Mouse (Mus musculus) MEL (cell line): ENCODE data around the gene Fam19a4. TPM values are rescaled to one million over a fixed set of nuclear protein-coding genes. Genes with fewer than 3 reads are reported as not detected.

Experiments
- DNase-seq: peaks from one replicate; pipeline ENCODE4 v3.0.0; 2011; ENCODE audit warnings: low read depth, low spot score
- H3K27ac ChIP-seq: 2 replicates; pipeline ENCODE4 v1.5.1; 2012; ENCODE audit warnings: low read depth, mild to moderate bottlenecking, control low read depth, low read length, moderate library complexity; ENCODE audit not compliant: control insufficient read depth
- H3K27me3 ChIP-seq, 2 experiments: fragments of 150-350 bp in 1 of 2; sonication (generic) in 1 of 2; 2 replicates each; pipeline ENCODE4 v1.6.1; 2012; ENCODE audit warnings: low read length in 2 of 2, mild to moderate bottlenecking in 2 of 2, improper control_type of control experiment in 1 of 2, moderate library complexity in 1 of 2; ENCODE audit not compliant: insufficient read depth in 2 of 2, control insufficient read depth in 1 of 2
- H3K36me3 ChIP-seq, 2 experiments: 2 replicates each; pipeline ENCODE4 v1.6.1; 2012 to 2014; ENCODE audit warnings: low read length in 2 of 2, improper control_type of control experiment in 1 of 2, inconsistent platforms in 1 of 2, mild to moderate bottlenecking in 1 of 2; ENCODE audit not compliant: insufficient read depth in 2 of 2, control insufficient read depth in 1 of 2
- H3K4me1 ChIP-seq, 2 experiments: fragments of 150-350 bp in 1 of 2; sonication (generic) in 1 of 2; 2 replicates each; pipeline ENCODE4 v1.6.1; 2012; ENCODE audit warnings: low read length in 2 of 2, improper control_type of control experiment in 1 of 2, mild to moderate bottlenecking in 1 of 2; ENCODE audit not compliant: insufficient read depth in 2 of 2, control insufficient read depth in 1 of 2
- H3K4me3 ChIP-seq, 2 experiments: fragments of 150-350 bp in 1 of 2; sonication (generic) in 1 of 2; 2 replicates each; pipeline ENCODE4 v1.5.1; 2012; ENCODE audit warnings: low read depth in 2 of 2, low read length in 2 of 2, mild to moderate bottlenecking in 2 of 2, moderate library complexity in 2 of 2, control low read depth in 1 of 2, improper control_type of control experiment in 1 of 2; ENCODE audit not compliant: control insufficient read depth in 1 of 2, insufficient read depth in 1 of 2
- H3K79me2 ChIP-seq: 2 replicates; pipeline ENCODE4 v1.6.1; 2012; ENCODE audit warnings: mild to moderate bottlenecking, low read length, moderate library complexity; ENCODE audit not compliant: control insufficient read depth, poor library complexity, insufficient read depth
- H3K9ac ChIP-seq: 2 replicates; pipeline ENCODE4 v1.6.1; 2012; ENCODE audit warnings: low read depth, mild to moderate bottlenecking, control low read depth, low read length, moderate library complexity; ENCODE audit not compliant: control insufficient read depth, poor library complexity, severe bottlenecking
- H3K9me3 ChIP-seq: fragments of 150-350 bp; sonication (generic); replicated peaks from 2 replicates; pipeline ENCODE4 v1.6.1; 2012; ENCODE audit warnings: mild to moderate bottlenecking, low read length, improper control_type of control experiment, moderate library complexity; ENCODE audit not compliant: insufficient read depth
- CTCF ChIP-seq, 3 experiments: IDR thresholded peaks in 2 of 3; conservative IDR thresholded peaks in 1 of 3; 2 replicates each; pipeline ENCODE4 v1.5.1; 2011 to 2012; ENCODE audit warnings: low read length in 3 of 3, low read depth in 2 of 3, mild to moderate bottlenecking in 2 of 3, improper control_type of control experiment in 1 of 3, inconsistent platforms in 1 of 3, mixed read lengths in 1 of 3, moderate library complexity in 1 of 3; ENCODE audit not compliant: control insufficient read depth in 1 of 3, insufficient read depth in 1 of 3, poor library complexity in 1 of 3, severe bottlenecking in 1 of 3
- GABPA ChIP-seq: IDR thresholded peaks from 2 replicates; pipeline ENCODE4 v1.6.1; 2012; ENCODE audit warnings: low read depth, mild to moderate bottlenecking, inconsistent platforms, low read length, improper control_type of control experiment, moderate library complexity
- GATA1 ChIP-seq: IDR thresholded peaks from 2 replicates; pipeline ENCODE4 v1.6.1; 2011; ENCODE audit warnings: low read depth, low read length, improper control_type of control experiment
- MAX ChIP-seq: IDR thresholded peaks from 2 replicates; pipeline ENCODE4 v1.6.1; 2011; ENCODE audit warnings: low read length, improper control_type of control experiment
- MEF2A ChIP-seq: IDR thresholded peaks from 2 replicates; pipeline ENCODE4 v1.6.1; 2014; ENCODE audit warnings: low read depth, mild to moderate bottlenecking, inconsistent platforms, low read length, improper control_type of control experiment; ENCODE audit not compliant: poor library complexity, insufficient replicate concordance, severe bottlenecking; ENCODE audit errors: extremely low read depth
- MYB ChIP-seq: IDR thresholded peaks from 2 replicates; pipeline ENCODE4 v1.6.1; 2011; ENCODE audit warnings: mild to moderate bottlenecking, low read depth, low read length, improper control_type of control experiment
- POLR2A ChIP-seq, 2 experiments: IDR thresholded peaks; 2 replicates each; pipeline ENCODE4 v1.6.1; 2011 to 2012; ENCODE audit warnings: low read length in 2 of 2, mild to moderate bottlenecking in 2 of 2, control low read depth in 1 of 2, improper control_type of control experiment in 1 of 2, low read depth in 1 of 2, moderate library complexity in 1 of 2; ENCODE audit not compliant: control insufficient read depth in 1 of 2, insufficient read depth in 1 of 2, poor library complexity in 1 of 2
- RAD21 ChIP-seq: IDR thresholded peaks from 2 replicates; pipeline ENCODE4 v1.6.1; 2011; ENCODE audit warnings: mild to moderate bottlenecking, low read depth, low read length, improper control_type of control experiment
- RCOR1 ChIP-seq: IDR thresholded peaks from 2 replicates; pipeline ENCODE4 v1.6.1; 2012; ENCODE audit warnings: low read depth, mild to moderate bottlenecking, inconsistent platforms, low read length, improper control_type of control experiment
- SIN3A ChIP-seq: IDR thresholded peaks from 2 replicates; pipeline ENCODE4 v1.6.1; 2012; ENCODE audit warnings: low read length, improper control_type of control experiment, inconsistent platforms
- SMC3 ChIP-seq: IDR thresholded peaks from 2 replicates; pipeline ENCODE4 v1.6.1; 2011; ENCODE audit warnings: low read depth, low read length, improper control_type of control experiment
- TAL1 ChIP-seq: IDR thresholded peaks from 2 replicates; pipeline ENCODE4 v1.6.1; 2012; ENCODE audit warnings: mild to moderate bottlenecking, inconsistent platforms, low read length, moderate library complexity, mixed read lengths
- TBP ChIP-seq: IDR thresholded peaks from 2 replicates; pipeline ENCODE4 v1.8.0; 2011; ENCODE audit warnings: low read depth, low read length, improper control_type of control experiment
- TCF12 ChIP-seq: IDR thresholded peaks from 2 replicates; pipeline ENCODE4 v1.6.1; 2014; ENCODE audit warnings: low read depth, mild to moderate bottlenecking, inconsistent platforms, low read length, improper control_type of control experiment, moderate library complexity
- ZC3H11A ChIP-seq: IDR thresholded peaks from 2 replicates; pipeline ENCODE4 v1.6.1; 2012; ENCODE audit warnings: low read depth, mild to moderate bottlenecking, inconsistent platforms, low read length, improper control_type of control experiment
- ZKSCAN1 ChIP-seq: IDR thresholded peaks from 2 replicates; pipeline ENCODE4 v1.6.1; 2012; ENCODE audit warnings: low read depth, mild to moderate bottlenecking, inconsistent platforms, low read length, improper control_type of control experiment, moderate library complexity
- ZMIZ1 ChIP-seq: IDR thresholded peaks from 2 replicates; pipeline ENCODE4 v1.6.1; 2012; ENCODE audit warnings: low read depth, mild to moderate bottlenecking, inconsistent platforms, low read length, improper control_type of control experiment, moderate library complexity
- polyA plus RNA-seq, 2 experiments: library from polyadenylated mRNA; stranded (reverse) in 1 of 2; unstranded in 1 of 2; fragments of >175 nt in 1 of 2; fragments of >200 nt in 1 of 2; gene quantifications; 2 replicates each; pipeline versions ENCODE4 v1.2.1 to v1.2.4; 2012; ENCODE audit warnings: low replicate concordance in 2 of 2, low read depth in 1 of 2; ENCODE audit not compliant: insufficient read length in 2 of 2, insufficient read depth in 1 of 2, missing spikeins in 1 of 2
- total RNA-seq: library from RNA; depleted of rRNA; stranded (reverse); fragments of 300-350 nt; gene quantifications from 2 replicates; pipeline ENCODE4 v1.2.3, GENCODE M21; 2012

Gene Fam19a4
- total and polyA plus RNA-seq, 3 experiments = not detected

- no peak overlapping the region for H3K9ac ChIP-seq
- TF ChIP-seq GABPA = no peak
- 0 out of 2 replicates have a peak, but pooled peaks have one; percentile 22 for TF ChIP-seq ZC3H11A
- TF ChIP-seq MEF2A = no peak
- TF ChIP-seq SMC3 = peak; percentile 52
- TF ChIP-seq TBP = no peak
- no peak for TF ChIP-seq MYB
- peak; percentile 71 for TF ChIP-seq RAD21
- peak in 2 of 3 experiments; percentile 16 to 54; a peak in 3 of 6 replicates for TF ChIP-seq CTCF (IDR thresholded peaks at IDR 0.05 in 2 of 3, conservative IDR thresholded peaks at IDR 0.05 in 1 of 3; ENCODE audit: control insufficient read depth in 1 of 3, insufficient read depth in 1 of 3, low read depth in 2 of 3, low read length in 3 of 3, poor library complexity in 1 of 3, severe bottlenecking in 1 of 3)
- TF ChIP-seq RCOR1 = no peak
- TF ChIP-seq ZMIZ1 = no peak
- no peaks in the 10 kb centered on the region for H3K36me3 ChIP-seq
- H3K79me2 ChIP-seq = no peaks in the 10 kb centered on the region
- no peak overlapping the region for H3K27ac ChIP-seq
- no peaks in the 10 kb centered on the region; a peak in 1 of 4 replicates for H3K27me3 ChIP-seq
- no peaks in the 10 kb centered on the region for H3K4me1 ChIP-seq
- no peaks in the 10 kb centered on the region for H3K9me3 ChIP-seq
- peak; percentile 25 for DNase-seq
- H3K4me3 ChIP-seq = no peak overlapping the region
These were observed 33.0 kb downstream of the Fam19a4 start for GRCm38 (mm10) chr6:97027110-97027677.

GRCm38 (mm10) chr6:97019323-97019722 is 40.9 kb downstream of the Fam19a4 start:
- TF ChIP-seq ZMIZ1 = no peak
- TF ChIP-seq TCF12 = no peak
- no peak for TF ChIP-seq ZKSCAN1
- TF ChIP-seq GATA1 = no peak
- no peak for TF ChIP-seq CTCF (IDR thresholded peaks at IDR 0.05 in 2 of 3, conservative IDR thresholded peaks at IDR 0.05 in 1 of 3; ENCODE audit: control insufficient read depth in 1 of 3, insufficient read depth in 1 of 3, low read depth in 2 of 3, low read length in 3 of 3, poor library complexity in 1 of 3, severe bottlenecking in 1 of 3)
- no peak for TF ChIP-seq POLR2A (IDR thresholded peaks at IDR 0.05; ENCODE audit: control insufficient read depth in 1 of 2, insufficient read depth in 1 of 2, low read depth in 1 of 2, low read length in 2 of 2, poor library complexity in 1 of 2)
- no peak for TF ChIP-seq TAL1
- no peak for TF ChIP-seq MAX
- no peak for TF ChIP-seq SIN3A
- Histone ChIP-seq H3K4me1 (no peaks in the 10 kb centered on the region), H3K9ac (no peak overlapping the region), H3K27ac (no peak overlapping the region), H3K4me3 (no peak overlapping the region), H3K27me3 (no peaks in the 10 kb centered on the region), H3K9me3 (no peaks in the 10 kb centered on the region), H3K36me3 (no peaks in the 10 kb centered on the region), H3K79me2 (no peaks in the 10 kb centered on the region)
- no peak for DNase-seq
